Mouse (Mus musculus) heart, embryonic 12.5 days (tissue): ENCODE measurements around the gene Plxna2. TPM values are rescaled to one million over a fixed set of nuclear protein-coding genes. Genes with fewer than 3 reads are reported as not detected.

Source experiments
- ATAC-seq: fragments of 200-750 bp; cut with Nextera tagmentation; 2 replicates; pipeline ENCODE4 v1.8.0; 2017; ENCODE audit warnings: moderate TSS enrichment, moderate library complexity; ENCODE audit not compliant: insufficient number of reproducible peaks, low FRiP score
- H3K27ac ChIP-seq: fragments of 300-500 bp; sonication (generic); 2 replicates; pipeline ENCODE4 v1.5.1; 2016; ENCODE audit warnings: mild to moderate bottlenecking, moderate library complexity; ENCODE audit not compliant: poor library complexity, severe bottlenecking
- H3K27me3 ChIP-seq: fragments of 300-500 bp; sonication (generic); replicated peaks from 2 replicates; pipeline ENCODE4 v1.6.1; 2016; ENCODE audit warnings: mild to moderate bottlenecking, moderate library complexity
- H3K36me3 ChIP-seq: fragments of 300-500 bp; sonication (generic); 2 replicates; pipeline ENCODE4 v1.6.1; 2016; ENCODE audit warnings: mild to moderate bottlenecking, moderate library complexity
- H3K4me1 ChIP-seq: fragments of 300-500 bp; sonication (generic); replicated peaks from 2 replicates; pipeline ENCODE4 v1.6.1; 2016; ENCODE audit warnings: mild to moderate bottlenecking
- H3K4me2 ChIP-seq: fragments of 300-500 bp; sonication (generic); 2 replicates; pipeline ENCODE4 v1.6.1; 2016; ENCODE audit warnings: mild to moderate bottlenecking, moderate library complexity
- H3K4me3 ChIP-seq: fragments of 300-500 bp; sonication (generic); 2 replicates; pipeline ENCODE4 v1.5.1; 2016; ENCODE audit warnings: mild to moderate bottlenecking
- H3K9ac ChIP-seq: fragments of 300-500 bp; sonication (generic); 2 replicates; pipeline ENCODE4 v1.6.1; 2016; ENCODE audit warnings: mild to moderate bottlenecking, moderate library complexity
- H3K9me3 ChIP-seq: fragments of 300-500 bp; sonication (generic); replicated peaks from 2 replicates; pipeline ENCODE4 v1.6.1; 2016; ENCODE audit warnings: mild to moderate bottlenecking, moderate library complexity
- WGBS: fragments of 180-500 bp; shearing (Covaris S2); methylation state at CpG from one replicate; pipeline ENCODE4 v1.1.7; 2016; 5-methylcytosine and 5-hydroxymethylcytosine counted together
- polyA plus RNA-seq: library from polyadenylated mRNA; unstranded; fragments of >200 nt; fragmentation: Nextera tagmentation; extraction: Ambion mirVana; gene quantifications from 2 replicates; pipeline ENCODE4 v1.2.1, GENCODE M21; 2016

Plxna2 gene
- polyA plus RNA-seq, 1 experiment from 2014 or later, result 8.0 TPM

DNA sequence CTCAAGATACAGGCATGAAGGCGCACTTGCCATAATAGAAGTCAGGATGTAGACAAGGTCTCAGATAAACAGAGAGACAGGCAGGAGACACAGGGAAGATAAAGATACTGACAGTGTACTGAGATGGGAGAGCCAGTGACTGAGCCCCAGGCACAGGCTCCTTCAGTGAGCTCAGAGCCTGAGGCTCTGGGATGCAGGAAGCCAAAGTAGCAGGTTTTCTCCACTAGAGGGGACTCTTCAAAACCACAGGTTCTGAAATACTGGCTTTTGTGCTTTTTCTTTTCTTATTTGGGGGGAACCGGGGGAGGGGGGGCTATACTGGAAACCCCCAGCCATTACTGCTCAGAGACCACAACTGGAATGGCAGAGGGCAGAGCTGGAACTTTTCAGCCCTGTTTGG is 6.4 kb downstream of the Plxna2 start:
- Histone ChIP-seq H3K4me2 (no peak overlapping the region), H3K9ac (no peak overlapping the region), H3K27ac (no peak overlapping the region), H3K4me1 (peaks cover 80% of the 10 kb centered on the region), H3K4me3 (no peak overlapping the region), H3K36me3 (no peaks in the 10 kb centered on the region), H3K27me3 (no peaks in the 10 kb centered on the region), H3K9me3 (no peaks in the 10 kb centered on the region)
- no peak for ATAC-seq
- 33% methylated on average over 2 of the region's 2 CpGs for WGBS

DNA sequence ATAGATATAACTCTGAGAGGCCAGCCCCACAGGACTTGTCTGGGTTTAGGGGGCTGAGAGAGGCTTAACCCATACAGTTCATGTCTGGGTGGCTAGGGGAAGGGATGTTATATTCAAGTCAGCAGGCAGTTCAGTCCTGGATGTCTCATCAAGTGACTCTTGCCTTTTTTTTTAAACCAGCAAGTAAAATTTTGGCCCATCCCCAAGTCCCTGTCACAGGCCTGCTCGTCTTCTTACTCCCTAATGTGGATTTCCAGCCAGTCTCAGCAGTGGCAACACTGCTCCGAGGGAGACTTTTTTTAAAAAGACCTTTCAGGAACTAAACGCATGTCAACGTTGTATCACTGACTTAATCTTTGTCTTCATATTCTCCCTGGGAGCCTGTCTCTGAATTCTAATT is 7.0 kb downstream of the Plxna2 start:
- Histone ChIP-seq H3K27me3 (no peaks in the 10 kb centered on the region), H3K4me1 (peaks cover 85% of the 10 kb centered on the region), H3K36me3 (no peaks in the 10 kb centered on the region), H3K27ac (no peak overlapping the region), H3K4me3 (no peak overlapping the region), H3K9me3 (no peaks in the 10 kb centered on the region), H3K9ac (no peak overlapping the region), H3K4me2 (no peak overlapping the region)
- WGBS, result 59% methylated on average over 4 of the region's 4 CpGs
- ATAC-seq, result no peak

DNA sequence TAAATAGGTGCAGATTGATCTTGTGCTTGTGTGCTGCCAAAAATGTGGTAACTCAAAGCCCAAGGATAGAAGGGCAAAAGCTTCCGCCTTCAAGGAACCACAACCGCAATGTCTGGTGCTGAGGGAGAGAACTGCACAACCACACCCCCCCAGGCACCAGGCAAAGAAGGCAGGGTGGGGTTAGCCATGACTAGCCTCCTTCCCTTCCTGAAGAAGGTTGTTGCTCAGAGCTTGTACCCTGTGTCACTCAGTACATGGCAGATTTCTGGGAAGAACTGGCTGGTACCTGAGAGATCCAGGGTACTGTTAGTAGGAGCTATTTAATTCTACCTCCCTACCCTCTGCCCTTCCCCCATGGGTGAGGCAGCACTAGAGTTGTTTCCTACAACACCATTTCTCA is 8.1 kb downstream of the Plxna2 start:
- H3K27me3 ChIP-seq, result no peaks in the 10 kb centered on the region
- no peak for ATAC-seq
- H3K36me3 ChIP-seq, result no peaks in the 10 kb centered on the region
- H3K4me2 ChIP-seq, result no peak overlapping the region
- H3K4me3 ChIP-seq, result no peak overlapping the region
- no peaks in the 10 kb centered on the region for H3K9me3 ChIP-seq
- WGBS, result 86% methylated on average over 2 of the region's 2 CpGs
- H3K9ac ChIP-seq, result no peak overlapping the region
- no peak overlapping the region for H3K27ac ChIP-seq
- H3K4me1 ChIP-seq, result peaks cover 89% of the 10 kb centered on the region

DNA sequence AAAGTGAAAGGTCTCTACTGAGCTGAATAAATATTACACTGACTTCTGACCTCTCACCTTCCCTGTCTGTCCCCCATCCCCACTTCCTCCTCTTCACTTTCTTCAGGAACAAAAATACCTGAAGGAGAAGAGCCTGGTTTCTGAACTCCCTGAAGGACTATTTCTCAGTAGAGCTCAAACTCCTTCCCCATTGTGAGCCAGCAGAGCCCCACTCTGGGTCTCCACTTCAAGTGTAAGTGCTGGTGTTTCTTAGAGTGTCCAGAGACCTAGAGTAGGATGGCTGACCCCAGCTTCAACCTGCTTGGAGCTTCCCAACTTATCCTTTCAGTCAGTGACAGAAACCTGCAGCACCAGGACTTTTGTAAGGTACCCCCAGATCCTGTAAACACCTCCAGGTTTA is 9.3 kb downstream of the Plxna2 start:
- Histone ChIP-seq H3K4me1 (peaks cover 83% of the 10 kb centered on the region), H3K9ac (no peak overlapping the region), H3K36me3 (no peaks in the 10 kb centered on the region), H3K4me2 (no peak overlapping the region), H3K4me3 (no peak overlapping the region), H3K9me3 (no peaks in the 10 kb centered on the region), H3K27ac (no peak overlapping the region), H3K27me3 (no peaks in the 10 kb centered on the region)
- no peak for ATAC-seq

DNA sequence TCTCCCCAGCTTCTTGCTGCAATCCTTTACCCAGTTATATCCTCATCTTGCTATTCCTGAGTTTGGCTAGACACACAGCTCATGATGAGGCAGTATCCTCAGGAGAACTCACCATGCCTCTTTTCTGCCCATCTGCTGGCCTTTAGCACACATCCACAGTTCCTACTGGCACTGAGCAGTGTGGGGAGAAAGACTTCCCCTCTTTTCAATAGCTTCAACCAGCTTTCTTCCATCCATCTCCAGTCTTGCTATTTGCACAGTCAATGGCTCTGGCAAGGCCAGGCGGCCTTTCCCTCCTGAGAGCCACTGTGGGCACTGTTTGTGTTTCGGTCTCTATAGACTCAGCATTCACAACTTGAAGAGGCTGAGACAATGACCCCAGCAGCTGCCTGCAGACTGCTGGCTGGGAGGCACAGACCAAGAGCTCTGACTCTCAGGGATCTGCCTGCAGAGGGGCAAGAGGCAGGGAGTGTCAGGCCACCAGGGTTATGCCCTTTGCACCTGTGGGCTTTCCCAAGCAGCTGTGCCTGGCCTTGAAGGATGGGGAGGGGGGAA is 11.2 kb downstream of the Plxna2 start:
- Histone ChIP-seq H3K36me3 (no peaks in the 10 kb centered on the region), H3K4me3 (no peak overlapping the region), H3K27ac (no peak overlapping the region), H3K4me1 (peaks cover 77% of the 10 kb centered on the region), H3K27me3 (no peaks in the 10 kb centered on the region), H3K4me2 (no peak overlapping the region), H3K9ac (0 out of 2 replicates have a peak overlapping the region, but pooled peaks have one; percentile 18), H3K9me3 (no peaks in the 10 kb centered on the region)
- 57% methylated on average over 2 of the region's 2 CpGs for WGBS
- no peak for ATAC-seq

DNA sequence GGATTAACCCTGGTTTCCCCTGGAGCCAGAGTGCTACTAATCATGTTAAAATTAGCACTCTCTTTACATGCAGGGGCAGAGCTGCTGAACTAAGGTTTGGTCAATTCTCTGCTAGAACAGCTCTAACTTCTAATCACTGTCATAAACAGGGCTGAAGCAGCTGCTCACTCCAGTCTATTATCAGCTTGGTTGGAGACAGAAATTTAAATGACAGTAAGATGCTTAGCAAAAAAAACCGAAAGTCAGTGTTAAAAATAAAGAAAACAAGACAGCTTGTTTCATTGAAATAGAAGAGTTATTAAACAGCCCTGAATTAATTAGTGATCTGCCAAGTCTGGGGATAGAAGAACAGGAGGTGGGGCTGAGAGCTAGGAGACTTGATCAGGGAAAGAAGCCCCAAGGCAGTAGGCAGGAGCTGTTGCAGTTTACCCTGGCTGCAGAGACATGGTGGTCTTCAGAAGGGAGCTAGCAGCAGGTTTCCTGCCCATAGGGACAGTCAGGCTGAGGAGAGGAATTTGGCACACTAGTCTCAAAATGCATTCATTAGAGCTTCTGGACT is 12.6 kb downstream of the Plxna2 start:
- 49% methylated on average over 1 of the region's 1 CpGs for WGBS
- ATAC-seq, result no peak
- H3K9ac ChIP-seq, result no peak overlapping the region
- peaks cover 70% of the 10 kb centered on the region for H3K4me1 ChIP-seq
- no peaks in the 10 kb centered on the region for H3K9me3 ChIP-seq
- H3K4me2 ChIP-seq, result no peak overlapping the region
- H3K4me3 ChIP-seq, result no peak overlapping the region
- no peaks in the 10 kb centered on the region for H3K27me3 ChIP-seq
- no peak overlapping the region for H3K27ac ChIP-seq
- H3K36me3 ChIP-seq, result no peaks in the 10 kb centered on the region

DNA sequence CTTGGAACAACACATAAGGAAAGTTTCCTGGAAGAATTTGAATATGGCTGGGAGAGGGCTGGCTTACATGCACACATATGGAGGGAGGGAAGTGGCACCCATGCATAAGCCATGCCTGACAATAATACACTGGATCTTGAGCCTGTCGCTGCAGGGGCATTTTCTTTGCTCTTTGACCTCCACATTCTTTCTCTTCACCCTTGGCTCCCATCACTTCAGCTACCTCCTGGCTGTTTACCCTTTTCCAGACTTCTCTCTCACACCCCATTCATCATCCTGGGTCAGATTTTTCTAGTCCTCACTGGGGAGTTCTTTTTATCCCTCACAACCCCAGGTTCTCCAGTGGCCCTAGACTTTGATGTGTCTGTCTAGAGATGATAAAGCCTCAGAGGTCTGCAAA is 13.6 kb downstream of the Plxna2 start:
- 29% methylated on average over 1 of the region's 1 CpGs for WGBS
- H3K4me1 ChIP-seq, result peaks cover 68% of the 10 kb centered on the region

DNA sequence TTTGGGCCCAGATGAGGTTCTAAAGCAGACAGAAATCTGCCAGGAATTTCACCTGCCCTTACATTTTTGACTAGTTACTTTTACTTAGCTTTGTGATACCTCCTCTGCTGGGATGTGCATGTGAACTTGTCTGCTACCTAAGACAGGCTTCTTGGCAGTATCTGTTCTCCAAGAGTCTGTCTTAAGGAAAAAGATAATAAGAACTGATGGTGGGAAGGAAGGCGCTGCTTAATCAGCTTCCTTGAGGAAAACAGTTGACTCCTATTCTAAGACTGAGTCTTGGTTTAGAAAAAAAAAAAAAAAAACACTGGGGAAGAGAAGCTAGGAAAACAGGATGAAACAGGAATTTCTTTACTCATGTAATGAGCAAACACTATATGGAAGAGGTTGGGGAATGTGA is 14.0 kb downstream of the Plxna2 start:
- Histone ChIP-seq H3K4me3 (no peak overlapping the region), H3K4me2 (no peak overlapping the region), H3K36me3 (no peaks in the 10 kb centered on the region), H3K27me3 (no peaks in the 10 kb centered on the region), H3K9me3 (no peaks in the 10 kb centered on the region), H3K4me1 (peaks cover 65% of the 10 kb centered on the region), H3K27ac (no peak overlapping the region), H3K9ac (no peak overlapping the region)
- WGBS, result 73% methylated on average over 1 of the region's 1 CpGs
- ATAC-seq, result no peak

More for the DNA sequence above, 13.6 kb downstream of the Plxna2 start:
- Histone ChIP-seq H3K4me2 (no peak overlapping the region), H3K36me3 (no peaks in the 10 kb centered on the region), H3K9me3 (no peaks in the 10 kb centered on the region), H3K9ac (no peak overlapping the region), H3K4me3 (no peak overlapping the region), H3K27ac (no peak overlapping the region), H3K27me3 (no peaks in the 10 kb centered on the region)
- ATAC-seq, result no peak

DNA sequence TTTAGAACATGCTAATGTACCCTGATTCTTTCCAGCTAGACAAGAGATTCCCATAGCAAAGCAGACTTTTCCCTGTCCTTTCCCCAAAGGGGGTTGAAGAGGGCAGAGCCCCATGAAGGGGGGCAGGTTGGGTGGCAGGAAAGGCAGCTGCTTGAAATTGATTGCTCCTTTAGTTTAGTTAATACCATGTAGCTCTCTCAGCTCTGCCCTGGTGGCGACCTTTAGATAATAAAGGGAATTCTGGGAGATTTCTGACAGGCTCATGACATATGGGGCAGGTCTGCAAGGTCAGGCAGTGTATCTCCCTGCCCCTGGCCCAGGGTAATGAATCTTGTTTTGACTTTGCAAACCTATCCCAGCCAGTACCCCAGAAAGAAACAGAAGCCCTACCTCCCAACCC is 17.4 kb downstream of the Plxna2 start:
- H3K4me2 ChIP-seq, result no peak overlapping the region
- H3K27me3 ChIP-seq, result no peaks in the 10 kb centered on the region
- peaks cover 40% of the 10 kb centered on the region for H3K4me1 ChIP-seq
- H3K27ac ChIP-seq, result peak overlapping the region; percentile 64; the same call in 1 of the 2 replicates
- H3K36me3 ChIP-seq, result no peaks in the 10 kb centered on the region
- H3K9ac ChIP-seq, result no peak overlapping the region; the same call in 1 of the 2 replicates
- WGBS, result 23% methylated on average over 1 of the region's 1 CpGs
- ATAC-seq, result no peak
- no peaks in the 10 kb centered on the region for H3K9me3 ChIP-seq
- no peak overlapping the region for H3K4me3 ChIP-seq

DNA sequence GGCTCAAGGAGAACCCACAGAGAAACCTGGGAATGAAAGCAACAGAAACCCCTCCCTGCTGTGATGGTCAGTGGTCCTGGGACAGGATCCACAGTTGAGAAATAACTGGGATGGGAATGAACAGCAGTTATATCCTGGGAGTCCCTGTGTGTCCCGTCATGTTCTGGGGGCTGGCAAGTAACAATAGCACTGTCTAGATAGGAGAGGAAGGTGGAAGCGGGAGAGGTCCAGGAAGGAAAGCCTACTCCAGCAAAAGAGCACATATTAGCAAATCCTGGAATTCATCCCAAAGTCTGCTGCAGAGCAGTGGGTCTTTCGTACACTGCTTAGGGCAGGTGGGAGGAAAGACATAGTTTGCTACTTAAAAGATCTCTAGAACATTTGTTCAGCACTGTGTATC is 17.9 kb downstream of the Plxna2 start:
- Histone ChIP-seq H3K36me3 (no peaks in the 10 kb centered on the region), H3K4me2 (no peak overlapping the region), H3K9me3 (no peaks in the 10 kb centered on the region), H3K4me3 (no peak overlapping the region), H3K4me1 (peaks cover 38% of the 10 kb centered on the region), H3K27me3 (no peaks in the 10 kb centered on the region), H3K9ac (no peak overlapping the region; the same call in 1 of the 2 replicates), H3K27ac (peak overlapping the region; percentile 64; the same call in 1 of the 2 replicates)
- WGBS, result 38% methylated on average over 3 of the region's 3 CpGs
- no peak for ATAC-seq

DNA sequence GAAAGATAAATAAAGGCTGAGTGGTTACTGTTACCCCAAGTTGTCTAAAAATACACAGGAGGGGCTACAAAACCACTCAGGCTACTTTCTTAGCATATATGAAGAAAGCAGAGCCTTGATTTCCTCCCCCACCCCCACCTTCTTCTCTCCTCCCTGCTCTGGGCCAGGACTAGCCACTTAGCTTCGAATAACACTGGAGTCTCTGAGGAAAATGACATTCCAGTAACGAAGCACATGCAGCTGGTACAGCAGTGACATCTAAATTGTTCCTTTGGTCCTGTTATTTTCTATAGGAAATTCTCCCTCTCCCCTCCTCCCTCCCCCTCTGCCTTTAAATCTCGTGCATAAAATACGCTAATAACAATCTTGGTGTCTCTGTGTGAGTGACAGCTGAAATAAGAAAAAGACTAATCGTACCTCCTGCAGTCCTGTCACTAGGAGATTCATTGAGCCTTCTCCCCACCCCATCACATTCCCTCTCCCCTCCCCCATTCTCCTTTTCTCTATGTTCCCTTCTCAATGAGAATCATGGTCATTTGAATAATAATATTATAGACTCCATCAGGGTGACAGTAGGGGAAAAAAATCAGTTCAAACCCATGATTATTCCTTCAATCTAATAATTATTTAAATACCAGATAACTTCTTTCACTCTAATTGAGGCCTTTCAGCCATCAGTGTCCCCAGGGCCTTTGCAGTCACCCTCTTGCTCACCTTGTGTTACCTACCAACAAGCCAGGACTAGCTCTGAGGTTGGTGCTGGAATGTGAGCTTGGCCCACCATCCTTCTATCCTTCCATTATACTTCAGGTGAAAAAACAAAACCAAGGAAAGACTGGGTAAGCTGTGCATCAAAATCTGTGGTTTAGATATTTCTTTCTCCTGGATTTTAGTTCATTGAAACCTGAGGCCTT is 19.6 kb downstream of the Plxna2 start:
- peaks cover 49% of the 10 kb centered on the region for H3K4me1 ChIP-seq
- H3K9me3 ChIP-seq, result no peaks in the 10 kb centered on the region
- H3K27ac ChIP-seq, result no peak overlapping the region
- H3K27me3 ChIP-seq, result no peaks in the 10 kb centered on the region
- no peak overlapping the region for H3K9ac ChIP-seq
- no peaks in the 10 kb centered on the region for H3K36me3 ChIP-seq
- ATAC-seq, result no peak
- 34% methylated on average over 5 of the region's 5 CpGs for WGBS
- no peak overlapping the region for H3K4me3 ChIP-seq
- H3K4me2 ChIP-seq, result no peak overlapping the region
